Mouse (Mus musculus) ES-Bruce4 (cell line): Measurements from ENCODE around the gene Il12rb1. TPM values are rescaled to one million over a fixed set of nuclear protein-coding genes. Genes with fewer than 3 reads are reported as not detected.
A peak's percentile ranks its signal among the peaks of the same experiment; 100 is the strongest.

Source experiments
- H3K27ac ChIP-seq: 2 replicates; pipeline ENCODE4 v1.5.1; 2012; ENCODE audit warnings: low read length, inconsistent platforms; ENCODE audit not compliant: insufficient read depth
- H3K27me3 ChIP-seq: 2 replicates; pipeline ENCODE4 v1.6.1; 2012; ENCODE audit warnings: mild to moderate bottlenecking, low read length, inconsistent platforms; ENCODE audit not compliant: control insufficient read depth, poor library complexity, insufficient read depth, severe bottlenecking
- H3K36me3 ChIP-seq: 2 replicates; pipeline ENCODE4 v1.6.1; 2012; ENCODE audit warnings: inconsistent platforms, mild to moderate bottlenecking, low read length, moderate library complexity; ENCODE audit not compliant: control insufficient read depth, poor library complexity, insufficient read depth, severe bottlenecking
- H3K4me1 ChIP-seq: one replicate; pipeline ENCODE4 v1.8.1; 2011; ENCODE audit warnings: low read length; ENCODE audit not compliant: control insufficient read depth, insufficient read depth
- H3K4me3 ChIP-seq: 2 replicates; pipeline ENCODE4 v1.5.1; 2011; ENCODE audit warnings: low read depth, mild to moderate bottlenecking, low read length
- H3K9ac ChIP-seq: 2 replicates; pipeline ENCODE4 v1.6.1; 2012; ENCODE audit warnings: low read depth, mild to moderate bottlenecking, inconsistent platforms; ENCODE audit not compliant: poor library complexity, severe bottlenecking
- H3K9me3 ChIP-seq: replicated peaks from 2 replicates; pipeline ENCODE4 v1.6.1; 2012; ENCODE audit warnings: mild to moderate bottlenecking, low read length, inconsistent platforms; ENCODE audit not compliant: control insufficient read depth, poor library complexity, insufficient read depth, severe bottlenecking
- CTCF ChIP-seq: IDR thresholded peaks from one replicate; pipeline ENCODE4 v1.8.1; 2011; ENCODE audit warnings: low read depth, low read length
- EP300 ChIP-seq: IDR thresholded peaks from 2 replicates; pipeline ENCODE4 v1.6.1; 2011; ENCODE audit warnings: low read depth, low read length; ENCODE audit not compliant: insufficient read depth
- POLR2A ChIP-seq: IDR thresholded peaks from one replicate; pipeline ENCODE4 v1.8.1; 2011; ENCODE audit warnings: low read length; ENCODE audit not compliant: insufficient read depth
- polyA plus RNA-seq: library from polyadenylated mRNA; stranded (reverse); fragments of >200 nt; gene quantifications from 2 replicates; pipeline ENCODE4 v1.2.4, GENCODE M21; 2011; ENCODE audit warnings: low read depth; ENCODE audit not compliant: missing spikeins, insufficient read depth, insufficient read length

Il12rb1 gene
- polyA plus RNA-seq, 1 experiment, result 2.0 TPM

DNA sequence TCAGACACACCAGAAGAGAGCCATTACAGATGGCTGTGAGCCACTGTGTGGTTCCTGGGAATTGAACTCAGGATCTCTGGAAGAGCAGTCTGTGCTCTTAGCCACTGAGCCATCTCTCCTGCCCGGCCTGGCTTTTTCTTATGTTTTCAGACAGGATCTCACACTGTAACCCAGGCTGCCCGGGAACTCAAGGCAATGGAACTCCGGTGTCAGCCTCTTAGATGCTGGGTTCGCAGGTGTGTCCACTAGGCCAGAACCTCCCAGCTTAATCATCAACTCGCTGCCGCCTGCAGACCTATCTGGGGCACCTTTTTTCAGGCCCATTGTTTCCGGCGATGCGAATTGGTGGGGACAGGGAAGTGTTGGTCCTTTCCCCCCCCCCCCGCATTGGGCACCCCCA lies 32.3 kb downstream of the Il12rb1 start:
- peaks cover 10% of the 10 kb centered on the region for H3K36me3 ChIP-seq
- no peak for TF ChIP-seq CTCF
- no peak for TF ChIP-seq EP300
- TF ChIP-seq POLR2A, result no peak
- no peaks in the 10 kb centered on the region for H3K9me3 ChIP-seq
- no peak overlapping the region for H3K27ac ChIP-seq
- peak overlapping the region; percentile 36; the same call in 1 of the 2 replicates for H3K9ac ChIP-seq
- H3K4me1 ChIP-seq, result no peaks in the 10 kb centered on the region
- no peak overlapping the region for H3K4me3 ChIP-seq
- no peaks in the 10 kb centered on the region for H3K27me3 ChIP-seq

DNA sequence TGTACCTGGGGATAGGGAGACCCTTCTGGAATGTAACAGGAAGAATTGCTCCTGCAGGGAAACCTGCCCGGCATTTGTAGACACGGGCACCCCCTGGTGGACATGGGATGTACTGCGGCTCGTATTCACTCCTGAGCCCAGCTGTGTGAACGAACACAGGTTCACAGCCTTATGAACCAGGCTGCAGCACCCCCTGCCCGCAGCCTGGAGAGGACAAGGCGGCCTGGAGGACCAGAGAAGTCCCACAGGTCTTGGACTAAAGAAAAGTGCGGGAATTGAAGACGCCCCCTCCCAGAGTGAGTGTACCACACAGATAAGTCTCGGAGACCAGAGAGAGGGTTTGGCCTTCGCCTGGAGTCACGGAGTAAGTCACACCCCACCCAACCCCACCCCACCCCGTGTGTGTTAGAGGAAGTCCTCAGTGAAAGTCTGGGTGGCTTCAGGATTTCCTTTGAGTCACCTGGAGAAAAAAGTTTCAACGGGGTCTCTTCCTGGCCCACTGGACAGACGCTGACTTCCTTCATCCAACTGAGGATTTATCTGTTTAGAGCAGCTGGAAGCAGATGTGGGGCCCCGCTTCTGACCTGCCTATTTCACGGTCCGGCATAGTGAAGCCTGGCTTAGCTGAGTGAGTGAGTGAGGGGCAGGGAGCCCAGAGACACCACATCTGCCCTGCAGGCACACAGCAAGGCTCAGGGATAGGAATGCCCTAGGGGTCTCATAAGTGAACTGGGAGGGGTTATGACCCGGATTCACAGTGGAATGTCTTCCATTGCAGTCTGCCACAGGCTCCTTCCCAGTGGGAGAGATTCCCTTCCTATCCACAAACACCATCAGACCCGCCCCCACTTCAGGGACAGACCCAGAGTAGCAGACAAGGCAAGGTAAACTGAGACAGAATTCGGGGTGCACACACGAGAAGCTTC lies 33.2 kb downstream of the Il12rb1 start:
- TF ChIP-seq POLR2A, result no peak
- TF ChIP-seq EP300, result peak; percentile 48; the same call in 1 of the 2 replicates
- peak; percentile 98 for TF ChIP-seq CTCF
- H3K36me3 ChIP-seq, result peaks cover 5% of the 10 kb centered on the region; the same call in 1 of the 2 replicates
- no peak overlapping the region for H3K4me3 ChIP-seq
- no peaks in the 10 kb centered on the region for H3K9me3 ChIP-seq
- no peaks in the 10 kb centered on the region for H3K27me3 ChIP-seq
- peak overlapping the region; percentile 12; the same call in 1 of the 2 replicates for H3K9ac ChIP-seq
- H3K4me1 ChIP-seq, result no peaks in the 10 kb centered on the region
- no peak overlapping the region for H3K27ac ChIP-seq

DNA sequence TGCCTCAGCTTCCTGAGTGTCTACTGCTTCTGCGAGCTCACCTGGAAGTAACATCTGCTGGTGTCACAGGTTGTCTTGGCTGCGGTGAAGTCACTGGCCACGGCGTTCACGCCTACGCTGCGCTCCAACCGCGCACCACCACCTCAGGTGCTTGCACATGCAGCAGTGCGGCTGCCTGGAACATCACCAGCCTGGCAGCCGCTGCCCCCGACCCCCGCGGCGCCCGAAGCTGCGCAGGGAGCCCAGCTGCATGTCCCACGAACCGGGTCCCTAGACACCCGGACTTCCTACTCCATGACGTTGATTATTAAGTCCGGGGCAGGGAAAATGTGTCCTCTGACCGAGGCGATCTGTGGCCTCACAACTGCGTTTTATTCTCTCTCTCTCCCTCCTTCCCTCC lies 34.2 kb downstream of the Il12rb1 start:
- no peak overlapping the region for H3K27ac ChIP-seq

DNA sequence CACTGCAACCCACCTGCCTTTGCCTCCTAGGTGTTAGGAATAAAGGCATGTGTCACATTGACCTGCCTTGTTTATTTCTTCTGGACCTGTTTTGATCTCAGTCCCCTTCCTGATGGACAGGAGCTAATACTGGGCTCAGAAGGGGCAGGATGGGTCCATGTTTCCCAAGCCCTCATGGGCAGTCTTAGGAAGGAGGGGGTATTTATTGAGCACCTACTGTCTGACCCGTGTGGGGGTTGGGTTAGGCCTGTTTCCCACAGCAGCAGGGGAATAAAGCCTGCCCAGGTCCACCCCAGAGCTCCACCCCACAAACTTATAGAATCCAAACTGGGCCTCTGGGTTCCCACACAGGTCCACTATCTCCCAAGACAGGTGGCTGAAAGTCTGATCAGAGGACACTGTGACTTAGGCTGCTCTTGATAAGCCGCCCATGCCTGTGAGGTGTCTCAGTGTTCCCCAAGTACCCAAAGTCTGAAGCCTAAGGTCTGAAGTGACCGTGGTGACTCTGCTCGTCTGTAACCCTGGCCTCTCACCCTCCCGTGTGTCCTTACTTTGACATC lies 35.0 kb downstream of the Il12rb1 start:
- H3K27ac ChIP-seq, result no peak overlapping the region
- H3K4me3 ChIP-seq, result no peak overlapping the region
- no peak for TF ChIP-seq CTCF
- TF ChIP-seq POLR2A, result no peak
- no peak for TF ChIP-seq EP300
- no peaks in the 10 kb centered on the region for H3K36me3 ChIP-seq
- peaks cover 3% of the 10 kb centered on the region for H3K4me1 ChIP-seq
- no peak overlapping the region for H3K9ac ChIP-seq
- H3K27me3 ChIP-seq, result no peaks in the 10 kb centered on the region
- H3K9me3 ChIP-seq, result no peaks in the 10 kb centered on the region

More for the DNA sequence above, 34.2 kb downstream of the Il12rb1 start:
- Histone ChIP-seq H3K4me3 (no peak overlapping the region), H3K4me1 (no peaks in the 10 kb centered on the region), H3K27me3 (no peaks in the 10 kb centered on the region), H3K36me3 (no peaks in the 10 kb centered on the region), H3K9me3 (no peaks in the 10 kb centered on the region), H3K9ac (peak overlapping the region; percentile 31; the same call in 1 of the 2 replicates)
- no peak for TF ChIP-seq EP300
- TF ChIP-seq POLR2A, result no peak
- no peak for TF ChIP-seq CTCF

DNA sequence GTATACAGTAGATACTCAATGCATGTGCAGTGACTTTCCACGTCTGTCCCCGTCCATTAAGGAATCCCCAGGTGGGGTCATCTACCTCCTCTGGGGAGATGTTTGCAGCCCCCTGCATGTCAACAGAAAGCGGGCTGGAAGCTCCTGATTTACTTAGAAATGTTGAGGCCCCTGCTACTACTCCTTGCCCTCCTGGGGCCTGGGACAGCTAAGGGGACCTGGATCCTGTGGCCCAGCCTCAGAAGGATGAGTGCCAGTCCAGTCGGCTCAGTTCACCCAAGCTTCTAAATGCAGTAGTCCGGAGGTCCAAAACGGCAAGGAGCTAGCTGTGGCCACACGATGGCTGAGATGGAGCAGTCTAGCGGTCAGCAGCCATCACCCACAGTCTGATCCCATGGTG lies 35.7 kb downstream of the Il12rb1 start:
- no peaks in the 10 kb centered on the region for H3K9me3 ChIP-seq
- H3K27me3 ChIP-seq, result no peaks in the 10 kb centered on the region
- H3K36me3 ChIP-seq, result no peaks in the 10 kb centered on the region
- no peak overlapping the region for H3K27ac ChIP-seq
- H3K9ac ChIP-seq, result no peak overlapping the region
- H3K4me1 ChIP-seq, result peaks cover 7% of the 10 kb centered on the region
- no peak for TF ChIP-seq POLR2A
- TF ChIP-seq CTCF, result no peak
- no peak for TF ChIP-seq EP300
- H3K4me3 ChIP-seq, result no peak overlapping the region

DNA sequence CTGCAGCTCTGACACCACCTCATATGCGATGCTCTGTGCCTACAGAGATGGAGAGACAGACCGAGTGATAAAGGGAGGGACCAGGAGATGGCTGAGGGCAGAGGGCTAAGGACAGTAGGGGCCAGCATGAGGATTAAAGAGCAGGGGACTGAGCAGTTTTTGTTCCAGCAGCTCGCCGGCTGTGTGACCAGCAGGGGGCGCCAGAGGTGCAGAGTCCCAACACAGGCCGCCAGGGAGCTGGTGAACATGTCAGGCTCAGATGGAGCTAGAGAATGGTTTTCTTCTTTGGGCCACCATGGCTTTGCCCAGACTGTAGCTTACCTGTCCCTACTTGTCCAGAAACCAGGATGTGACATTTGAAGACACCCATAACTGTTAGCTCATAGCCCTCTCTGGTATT lies 36.3 kb downstream of the Il12rb1 start:
- Histone ChIP-seq H3K27ac (no peak overlapping the region), H3K36me3 (no peaks in the 10 kb centered on the region), H3K27me3 (no peaks in the 10 kb centered on the region), H3K9me3 (no peaks in the 10 kb centered on the region), H3K4me1 (peaks cover 7% of the 10 kb centered on the region), H3K9ac (no peak overlapping the region), H3K4me3 (no peak overlapping the region)
- no peak for TF ChIP-seq POLR2A
- TF ChIP-seq CTCF, result peak; percentile 96
- 0 out of 2 replicates have a peak, but pooled peaks have one; percentile 16 for TF ChIP-seq EP300
